Mouse (Mus musculus): ENCODE results near the gene Mis18bp1.
"Not testable (repeated sequence)": the region's sequence is repeated elsewhere in the genome, so short reads cannot be mapped to it uniquely, and the experiment has no call there.

The Mis18bp1 gene

GRCm38 (mm10) chr12:65172021-65172951 is at the start of gene Mis18bp1:
Gene Mis18bp1 (minus strand): TSS chr12:65172604.
- DNase-seq (ENCODE audit: low spot score in 2 of 2), result peak; percentile 92

- no peak for DNase-seq (ENCODE audit: low spot score in 2 of 2)
Measured at GRCm38 (mm10) chr12:65216404-65216840, 44.0 kb upstream of the Mis18bp1 start.

- DNase-seq (ENCODE audit: low spot score in 2 of 2), result no peak
Measured at GRCm38 (mm10) chr12:65206431-65206830, 34.0 kb upstream of the Mis18bp1 start.

- DNase-seq (ENCODE audit: low spot score in 2 of 2), result no peak
Measured at GRCm38 (mm10) chr12:65201812-65202211, 29.4 kb upstream of the Mis18bp1 start.

- no peak for DNase-seq (ENCODE audit: low spot score in 2 of 2)
Measured at GRCm38 (mm10) chr12:65194003-65194530, 21.7 kb upstream of the Mis18bp1 start.

- no peak for DNase-seq (ENCODE audit: low spot score in 2 of 2)
Measured at GRCm38 (mm10) chr12:65189213-65189612, 16.8 kb upstream of the Mis18bp1 start.

- no peak for DNase-seq (ENCODE audit: low spot score in 2 of 2)
Measured at GRCm38 (mm10) chr12:65187365-65187764, 15.0 kb upstream of the Mis18bp1 start.

GRCm38 (mm10) chr12:65173736-65174135 is 1.3 kb upstream of the Mis18bp1 start:
- no peak for DNase-seq (ENCODE audit: low spot score in 2 of 2)

GRCm38 (mm10) chr12:65172959-65173358 is 555 bp upstream of the Mis18bp1 start:
- DNase-seq (ENCODE audit: low spot score in 2 of 2), result peak; percentile 28 to 52

GRCm38 (mm10) chr12:65136121-65136520 is 36.3 kb downstream of the Mis18bp1 start:
- not testable (repeated sequence) for DNase-seq (ENCODE audit: low spot score in 2 of 2)

GRCm38 (mm10) chr12:65119451-65119850 is 53.0 kb downstream of the Mis18bp1 start:
- no peak for DNase-seq (ENCODE audit: low spot score in 2 of 2)

- DNase-seq (ENCODE audit: low spot score in 2 of 2), result peak in 1 of 2 experiments; percentile 6
Measured at GRCm38 (mm10) chr12:65118968-65119367, 53.4 kb downstream of the Mis18bp1 start.

GRCm38 (mm10) chr12:65114978-65115377 is 57.4 kb downstream of the Mis18bp1 start:
- not testable (repeated sequence) for DNase-seq (ENCODE audit: low spot score in 2 of 2)

GRCm38 (mm10) chr12:65113925-65114324 is 58.5 kb downstream of the Mis18bp1 start:
- DNase-seq (ENCODE audit: low spot score in 2 of 2), result no peak

GRCm38 (mm10) chr12:65112811-65113210 is 59.6 kb downstream of the Mis18bp1 start:
- DNase-seq (ENCODE audit: low spot score in 2 of 2), result no peak

- DNase-seq (ENCODE audit: low spot score in 2 of 2), result no peak
Measured at GRCm38 (mm10) chr12:65111503-65111902, 60.9 kb downstream of the Mis18bp1 start.

- DNase-seq (ENCODE audit: low spot score in 2 of 2), result no peak
Measured at GRCm38 (mm10) chr12:65108746-65109145, 63.7 kb downstream of the Mis18bp1 start.
